Comparison of ENCODE assay signal across 11 mouse cellular contexts in genomic region chr1:155527027-155527786, GRCm38 (mm10). TPM values are rescaled to one million over a fixed set of nuclear protein-coding genes. Genes with fewer than 3 reads are reported as not detected.
DNase-seq lines count a peak whose midpoint lies in the region; ATAC-seq lines count a peak whose summit lies in the region.
"Had no signal": no experiment of that assay in that cellular context is flagged by ENCODE, and none has a peak within 500 bp of the region (broad histone marks: within the 10 kb centered on the region; RNA-seq: fewer than 3 reads in every experiment).

No protein-coding gene starts in this region.

- H3K4me1 ChIP-seq in forebrain, embryonic 12.5 days, result peaks cover 47% of the 10 kb centered on the region
- peaks cover 51% of the 10 kb centered on the region for H3K4me1 ChIP-seq in limb, embryonic 10.5 days

- H3K9me3 ChIP-seq in forebrain, embryonic 12.5 days, result no peaks in the 10 kb centered on the region
- H3K9me3 ChIP-seq in limb, embryonic 10.5 days (replicated peaks), result no peaks in the 10 kb centered on the region
- H3K9me3 ChIP-seq: G1E; lung, embryonic 15.5 days had no signal

- peak; percentile 52 to 60 for DNase-seq in heart, adult 18-20 months
- no peak for DNase-seq in heart, postnatal 25 days (ENCODE audit: low spot score)
- peak; percentile 65 for DNase-seq in MN1 (ENCODE audit: low spot score)
- no peak for DNase-seq in limb, embryonic 10.5 days (ENCODE audit: low spot score)
- no peak for DNase-seq in cerebellum, postnatal 4 days (ENCODE audit: low spot score in 2 of 2)
- no peak for DNase-seq in left cerebral cortex, postnatal 14 days (ENCODE audit: low spot score in 2 of 2)
- no peak for DNase-seq in ovary, postnatal 14 days (ENCODE audit: low spot score)

- intact Hi-C loops in heart, postnatal 25 days (cut with DNase I), result loop anchor here (5.0 kb wide), 1 partner anchor 110 kb away; the partner anchor contains the start of gene Xpr1
- intact Hi-C loops in left cerebral cortex, postnatal 14 days (cut with DNase I), result no loop called here

- H3K4me2 ChIP-seq in forebrain, embryonic 12.5 days, result peak overlapping the region; percentile 15
- H3K4me2 ChIP-seq: lung, embryonic 15.5 days had no signal

- no peaks in the 10 kb centered on the region for H3K36me3 ChIP-seq in forebrain, embryonic 12.5 days (replicated peaks)
- H3K36me3 ChIP-seq in limb, embryonic 10.5 days, result no peaks in the 10 kb centered on the region
- H3K36me3 ChIP-seq: G1E; lung, embryonic 15.5 days had no signal

- 16% methylated on average over 12 of the region's 12 CpGs for WGBS in forebrain, embryonic 12.5 days
- WGBS in limb, embryonic 10.5 days, result 23% methylated on average over 12 of the region's 12 CpGs

- ATAC-seq in forebrain, embryonic 12.5 days (ENCODE audit: low FRiP score), result no peak

- H3K27me3 ChIP-seq in forebrain, embryonic 12.5 days, result no peaks in the 10 kb centered on the region; the same call in 1 of the 2 replicates
- 0 out of 2 replicates have a peak, but pooled peaks cover 4% of the 10 kb centered on the region for H3K27me3 ChIP-seq in limb, embryonic 10.5 days (ENCODE audit: low read depth, poor library complexity, severe bottlenecking)
- H3K27me3 ChIP-seq: lung, embryonic 15.5 days had no signal

- peak overlapping the region; percentile 31; the same call in 1 of the 2 replicates for H3K27ac ChIP-seq in forebrain, embryonic 12.5 days
- peak overlapping the region; percentile 46; the same call in 1 of the 2 replicates for H3K27ac ChIP-seq in limb, embryonic 10.5 days
- H3K27ac ChIP-seq: lung, embryonic 15.5 days; stomach, postnatal 0 days had no signal

- no peak overlapping the region for H3K4me3 ChIP-seq in forebrain, embryonic 12.5 days (replicated peaks)
- no peak overlapping the region for H3K4me3 ChIP-seq in limb, embryonic 10.5 days
- H3K4me3 ChIP-seq: lung, embryonic 15.5 days had no signal

- H3K9ac ChIP-seq in forebrain, embryonic 12.5 days, result no peak overlapping the region
- H3K9ac ChIP-seq: lung, embryonic 15.5 days had no signal

RNA-seq across cellular contexts. Expression of gene Acbd6, which starts 30.7 kb away (rescaled TPM):
- total RNA-seq in heart, adult 18-20 months (2021), result 10 to 100 TPM; 59.2 to 59.5 TPM
- 10 to 100 TPM; 57.5 to 59.3 TPM for total RNA-seq in heart, postnatal 25 days (2021)
- 86.8 and 92.2 TPM in 2 replicates for polyA plus RNA-seq in forebrain, embryonic 12.5 days (2016; fragmentation: Nextera tagmentation; extraction: Ambion mirVana)
- polyA plus RNA-seq in limb, embryonic 10.5 days (2016; fragmentation: Nextera tagmentation; extraction: Ambion mirVana), result 88.9 and 89.4 TPM in 2 replicates
- total RNA-seq in left cerebral cortex, postnatal 14 days (2021), result 100 to 1,000 TPM in 1 of 2 experiments, 10 to 100 TPM in 1; 97.5 to 105 TPM

Comparison
In these comparisons a context has a peak if more than half of its experiments do, and no peak if none do; other contexts are left out.
1. DNase-seq: peak in heart, adult 18-20 months (2 of 2) and MN1 (single experiment); none in heart, postnatal 25 days (single experiment), limb, embryonic 10.5 days (single experiment), cerebellum, postnatal 4 days (0 of 2), left cerebral cortex, postnatal 14 days (0 of 2) and ovary, postnatal 14 days (single experiment).